Mouse (Mus musculus) mature B cell (primary cell): ENCODE measurements around the gene Apoc1.

ENCODE experiments used
- in situ Hi-C: fragments of 300-500 bp; cut with MboI; formaldehyde crosslinking; loops from 2 replicates; pipeline ENCODE4 v1.14.3; 2019

The Apoc1 gene

GRCm38 (mm10) chr7:19686521-19686920 is 5.9 kb downstream of the Apoc1 start:
- in situ Hi-C loops, result no loop called here

DNA sequence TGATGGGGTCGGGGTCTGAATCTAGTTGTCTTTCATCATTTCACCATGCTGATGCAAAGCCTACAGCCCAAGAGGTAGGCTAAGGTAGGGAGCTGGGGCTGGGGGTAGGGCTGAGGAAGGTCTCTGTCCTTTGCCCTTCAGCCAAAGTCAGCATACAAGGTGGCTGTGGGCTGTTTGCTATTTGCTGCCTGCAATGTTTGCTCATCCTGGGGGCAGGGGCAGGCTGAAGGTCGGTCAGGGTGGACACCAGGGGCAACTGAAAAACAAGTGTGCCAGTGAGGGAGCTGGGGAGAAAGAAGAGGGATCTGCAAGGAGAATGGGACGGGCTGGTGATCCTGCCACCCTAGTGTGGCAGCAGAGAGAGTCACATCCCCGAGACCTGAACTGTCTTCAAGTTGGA is 7.1 kb downstream of the Apoc1 start:
- in situ Hi-C loops, result no loop called here

DNA sequence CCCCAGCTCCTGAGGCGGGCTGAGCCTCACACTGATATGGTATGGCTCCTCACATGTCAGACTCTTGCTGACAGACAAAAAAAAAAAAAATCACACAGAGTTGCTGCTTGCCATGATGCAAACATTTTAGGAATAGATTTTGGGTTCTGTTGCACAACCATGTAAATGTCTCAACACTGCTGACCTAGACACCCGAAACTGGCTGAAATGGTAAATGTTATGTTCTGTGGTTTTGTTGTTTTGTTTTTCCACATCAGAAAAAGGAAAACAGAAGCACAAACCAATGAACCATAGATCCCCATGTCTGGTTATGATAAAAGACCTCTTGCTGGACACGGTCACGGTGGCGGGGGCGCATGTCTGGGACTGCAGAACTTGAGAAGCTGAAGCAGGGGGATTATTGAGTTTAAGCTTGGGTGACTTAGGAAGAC is 8.7 kb downstream of the Apoc1 start:
- in situ Hi-C loops, result no loop called here

DNA sequence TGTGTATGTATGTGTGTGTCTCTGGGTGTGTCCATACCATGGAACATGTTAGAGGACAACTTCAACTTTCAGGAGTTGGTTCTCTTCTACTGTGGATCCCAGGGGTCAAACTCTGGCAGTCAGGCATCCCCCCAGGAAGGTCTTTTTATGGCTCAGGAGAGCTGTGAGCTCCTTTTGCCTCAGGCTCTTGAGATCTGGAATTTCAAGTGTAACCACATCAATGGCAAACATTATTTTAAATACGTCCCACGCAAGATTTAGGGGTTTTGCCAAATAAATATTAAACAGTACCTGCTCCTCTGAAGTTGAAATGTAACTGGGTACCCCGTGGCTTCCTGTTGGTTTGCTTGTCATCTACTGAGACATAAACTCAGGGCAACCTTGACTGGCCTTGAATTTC is 9.5 kb downstream of the Apoc1 start:
- in situ Hi-C loops, result no loop called here

DNA sequence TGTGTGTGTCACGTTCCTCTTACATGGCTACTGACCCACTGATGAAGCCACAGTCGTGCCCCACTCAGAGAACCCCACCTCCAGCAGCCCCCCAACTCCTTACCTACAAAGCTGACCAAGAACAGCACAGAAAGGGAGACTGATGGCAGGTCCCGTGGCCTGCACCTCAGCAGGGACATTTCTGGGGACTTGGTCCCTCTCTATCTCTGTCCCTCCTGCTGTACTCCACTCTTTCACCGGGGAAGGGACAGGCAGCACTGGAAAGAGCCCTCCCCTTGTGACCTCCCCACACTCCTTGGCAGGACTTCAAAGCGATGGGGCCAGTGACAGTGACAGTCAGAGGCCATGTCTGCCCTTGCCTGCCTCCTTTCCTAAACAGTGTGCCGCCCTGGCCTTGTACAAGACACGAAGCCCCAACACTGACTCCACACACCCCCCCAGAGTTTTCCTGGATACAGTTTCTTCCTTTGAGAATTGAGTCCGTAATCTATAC is 11.2 kb downstream of the Apoc1 start, which contains the start of the genes Gm44805 and Apoc4:
Gene Gm44805 (minus strand): TSS at position 222 of the 493 bp plus-strand sequence.
Gene Apoc4 (minus strand): TSS at position 278 of the 493 bp plus-strand sequence.
- in situ Hi-C loops, result no loop called here

DNA sequence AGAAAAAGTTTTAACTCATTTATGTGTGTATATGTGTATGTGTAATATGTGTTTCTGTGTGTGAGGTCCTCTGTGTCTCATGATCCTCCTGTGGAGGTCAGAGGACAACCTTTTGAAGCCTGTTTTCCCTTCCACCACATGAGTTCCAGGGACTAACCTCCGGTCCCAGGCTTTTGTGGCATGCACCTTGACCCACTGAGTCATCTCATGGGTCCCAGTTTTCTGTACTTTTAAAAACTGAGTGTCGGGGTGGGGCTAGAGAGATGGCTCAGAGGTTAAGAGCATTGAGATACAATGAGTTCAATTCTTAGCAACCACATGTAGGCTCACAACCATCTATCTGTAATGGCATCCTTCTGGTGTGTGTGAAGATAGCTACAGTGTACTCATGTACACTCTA is 11.8 kb downstream of the Apoc1 start:
- in situ Hi-C loops, result no loop called here

GRCm38 (mm10) chr7:19678901-19679300 is 13.6 kb downstream of the Apoc1 start:
- in situ Hi-C loops, result no loop called here

- in situ Hi-C loops, result no loop called here
Measured at GRCm38 (mm10) chr7:19677872-19678271, 14.6 kb downstream of the Apoc1 start, which contains the start of gene Apoc2. TSS of gene Apoc2 (minus strand) at chr7:19677941.

DNA sequence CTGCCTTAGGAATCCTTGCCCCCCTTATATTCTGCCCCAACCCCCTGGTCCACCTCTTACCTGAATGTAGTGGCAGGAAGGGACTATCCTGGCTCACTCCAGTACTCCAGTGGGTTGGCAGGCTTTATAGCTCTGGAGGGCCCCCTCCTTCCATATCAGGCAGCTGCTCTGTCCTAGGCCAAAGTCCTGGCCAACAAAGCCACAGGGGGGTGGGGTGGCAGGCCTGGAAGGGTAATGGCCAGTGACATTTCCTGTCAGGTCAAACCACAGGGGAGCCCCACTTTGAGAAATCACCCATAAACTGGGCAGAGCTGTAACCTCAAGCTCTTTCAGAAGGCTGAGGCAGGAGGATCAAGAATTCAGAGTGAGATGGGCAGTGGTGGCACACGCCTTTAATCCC is 15.8 kb downstream of the Apoc1 start:
- in situ Hi-C loops, result no loop called here

- in situ Hi-C loops, result no loop called here
Measured at GRCm38 (mm10) chr7:19675824-19676223, 16.6 kb downstream of the Apoc1 start.

DNA sequence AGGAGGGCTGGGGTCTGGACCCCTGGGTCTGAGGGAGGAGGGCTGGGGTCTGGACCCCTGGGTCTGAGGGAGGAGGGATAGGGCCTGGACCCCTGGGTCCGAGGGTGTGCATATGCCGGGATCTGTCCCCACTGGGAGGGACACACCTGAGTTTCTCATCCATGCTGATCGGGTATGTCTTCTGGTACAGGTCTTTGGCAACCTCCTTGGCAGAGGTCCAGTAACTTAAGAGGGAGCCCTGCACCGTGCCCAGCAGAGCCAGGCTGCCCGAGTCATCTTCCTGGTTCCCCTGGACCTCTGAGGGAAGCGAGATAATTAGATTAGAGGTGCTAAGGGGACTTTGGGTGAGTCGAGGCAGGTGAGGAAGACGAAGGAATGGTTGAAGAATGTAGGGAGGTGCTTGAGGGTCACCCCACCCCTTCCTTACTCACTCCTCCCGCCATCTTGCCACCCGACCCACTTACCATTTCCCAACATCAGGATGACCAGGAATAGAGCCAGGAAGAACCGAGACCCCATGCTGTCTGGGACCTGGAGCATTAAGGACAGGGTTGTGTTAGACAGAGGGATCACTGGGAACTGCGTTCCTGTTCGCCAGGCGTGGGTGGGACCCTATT is 19.3 kb downstream of the Apoc1 start:
- in situ Hi-C loops, result no loop called here

GRCm38 (mm10) chr7:19671511-19671910 is 20.9 kb downstream of the Apoc1 start:
- in situ Hi-C loops, result no loop called here

- in situ Hi-C loops, result loop anchor here (5.0 kb wide), 1 partner anchor 43 kb away; no protein-coding TSS in a partner anchor
Measured at GRCm38 (mm10) chr7:19668947-19669721, 23.3 kb downstream of the Apoc1 start.

DNA sequence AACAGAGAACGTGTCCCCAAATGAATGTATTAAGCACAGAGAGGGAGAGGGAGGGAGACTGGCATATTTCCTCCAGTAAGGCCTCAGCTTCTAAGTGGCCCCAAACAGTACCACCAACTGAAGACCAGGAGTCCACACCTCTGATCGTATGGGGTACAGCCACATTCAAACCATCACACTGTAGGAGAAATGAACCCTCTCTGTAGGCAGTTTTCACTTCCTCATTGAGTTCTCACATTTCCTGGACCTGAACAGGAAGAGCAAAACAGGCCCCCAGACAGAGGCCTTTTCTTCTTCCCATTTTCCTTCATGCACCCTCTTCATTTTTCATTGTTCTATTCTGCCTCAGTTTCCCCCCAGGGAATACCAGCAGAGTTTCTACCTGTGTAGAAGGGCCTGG is 25.0 kb downstream of the Apoc1 start:
- in situ Hi-C loops, result loop anchor here (5.0 kb wide), 1 partner anchor 45 kb away; no protein-coding TSS in a partner anchor

- in situ Hi-C loops, result loop anchor here (5.0 kb wide), 1 partner anchor 46 kb away; no protein-coding TSS in a partner anchor
Measured at GRCm38 (mm10) chr7:19666750-19667149, 25.7 kb downstream of the Apoc1 start.

GRCm38 (mm10) chr7:19664955-19665841 is 27.3 kb downstream of the Apoc1 start, which contains the start of gene Clptm1:
TSS of gene Clptm1 (minus strand) at chr7:19665033.
- in situ Hi-C loops, result loop anchor here (5.0 kb wide), 2 partner anchors 47 to 48 kb away; no protein-coding TSS in a partner anchor

DNA sequence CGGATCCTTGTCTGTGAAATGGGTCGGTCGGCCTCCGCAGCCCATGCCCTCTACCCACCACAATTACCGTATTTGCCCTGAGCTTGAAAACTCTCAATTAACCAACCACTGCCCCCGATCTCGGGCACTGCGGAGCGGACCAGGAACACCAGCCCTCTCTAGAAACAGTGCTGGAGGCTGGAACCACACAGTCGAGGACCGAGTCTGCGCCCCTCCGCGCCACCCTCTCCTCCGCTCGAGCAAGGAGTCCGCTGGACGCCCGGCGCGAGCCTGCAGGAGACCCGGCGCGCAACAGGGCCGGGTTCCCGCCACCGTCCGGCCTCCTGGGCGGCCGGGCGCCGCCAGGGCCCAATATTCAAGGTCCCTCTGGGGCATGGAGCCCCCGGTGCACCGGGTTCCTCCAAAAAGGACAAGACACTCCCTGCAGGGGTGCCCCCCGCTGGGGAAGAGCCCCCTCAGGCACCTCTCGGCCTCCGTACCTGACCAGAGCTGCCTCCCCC is 28.0 kb downstream of the Apoc1 start:
- in situ Hi-C loops, result loop anchor here (5.0 kb wide), 1 partner anchor 47 kb away; no protein-coding TSS in a partner anchor

DNA sequence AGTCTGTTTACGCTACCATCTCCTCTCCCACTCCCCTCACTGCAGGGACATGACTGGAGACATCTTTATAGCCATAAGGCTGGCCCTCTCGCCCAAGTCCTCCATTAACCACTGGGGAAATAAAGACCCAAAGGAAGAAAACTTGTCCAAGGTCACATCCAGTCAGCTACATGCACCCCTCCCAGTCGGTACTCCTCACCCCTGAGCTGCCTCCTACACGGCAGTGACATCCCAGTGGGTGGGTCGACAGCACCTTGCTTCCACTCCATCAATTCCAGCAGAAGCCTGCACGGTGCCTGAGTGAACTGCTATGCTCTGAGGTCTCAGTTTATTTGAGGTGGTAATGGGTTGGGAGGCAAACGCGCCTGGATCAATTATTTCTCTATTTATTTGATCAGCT is 28.5 kb downstream of the Apoc1 start:
- in situ Hi-C loops, result loop anchor here (5.0 kb wide), 1 partner anchor 47 kb away; no protein-coding TSS in a partner anchor

DNA sequence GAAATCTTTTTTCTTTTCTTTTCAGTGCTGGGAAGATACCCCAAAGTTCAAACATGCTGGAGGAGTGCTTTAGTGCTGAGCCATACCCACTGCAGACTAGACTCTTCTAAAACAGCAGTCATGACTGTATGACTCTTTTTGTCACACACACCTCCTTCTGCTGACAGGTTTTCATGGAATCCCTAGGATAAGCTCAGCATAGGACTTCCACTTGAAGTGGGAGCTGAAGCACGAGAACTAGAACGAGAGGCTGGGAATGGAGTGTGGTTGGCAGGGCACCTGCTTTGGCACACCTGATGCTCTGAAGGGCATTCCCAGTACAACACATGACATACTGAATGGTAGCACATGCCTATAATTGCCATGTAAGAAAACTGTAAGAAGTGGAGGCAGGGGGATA is 39.8 kb downstream of the Apoc1 start:
- in situ Hi-C loops, result no loop called here

DNA sequence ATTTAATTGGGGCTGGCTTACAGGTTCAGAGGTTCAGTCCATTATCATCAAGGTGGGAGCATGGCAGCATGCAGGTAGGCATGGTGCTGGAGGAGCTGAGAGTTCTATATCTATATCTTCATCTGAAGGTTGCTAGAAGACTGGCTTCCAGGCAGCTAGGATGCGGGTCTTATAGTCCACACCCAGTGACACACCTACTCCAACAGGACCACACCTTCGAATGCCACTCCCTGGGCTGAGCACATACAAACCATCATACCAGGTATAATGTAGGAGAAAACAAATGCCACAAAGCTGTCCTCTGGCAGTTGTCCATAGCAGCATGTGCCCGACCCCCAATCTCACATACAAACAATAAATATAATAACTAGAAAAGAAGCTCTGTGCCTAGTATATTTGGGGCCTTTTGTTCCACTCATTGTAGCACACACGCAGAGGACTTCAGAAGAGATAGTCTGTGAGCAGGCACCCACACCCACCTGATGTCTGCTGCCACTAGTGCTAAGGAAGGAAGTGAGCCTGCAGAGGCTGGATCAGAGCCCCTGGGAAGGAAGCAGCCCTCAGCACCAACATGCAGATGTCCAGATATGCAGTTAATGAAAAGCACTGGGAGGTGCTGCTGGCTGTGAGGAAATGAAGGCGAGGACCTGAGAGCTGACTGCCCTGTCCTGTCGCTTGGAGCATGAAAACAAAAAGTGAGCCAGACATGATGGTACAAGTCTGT is 41.2 kb downstream of the Apoc1 start:
- in situ Hi-C loops, result no loop called here

DNA sequence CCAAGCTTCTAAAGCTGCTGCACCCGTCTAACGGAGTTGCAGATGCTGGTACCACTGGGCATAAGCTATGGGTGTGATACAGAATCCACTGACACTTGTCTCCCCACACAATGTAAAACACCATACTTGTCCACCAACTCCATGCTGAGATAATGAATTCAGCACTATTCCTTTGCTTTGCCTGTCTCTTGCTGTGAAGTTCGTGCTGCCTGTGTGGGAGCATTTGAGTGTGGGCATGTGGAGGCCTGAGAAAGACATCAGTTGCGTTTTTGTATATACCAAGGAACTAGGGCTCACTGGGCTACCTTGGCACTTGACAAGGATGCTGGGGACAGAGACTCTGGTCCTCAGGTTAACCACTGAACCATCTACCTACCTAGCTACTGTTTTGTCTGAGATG is 51.2 kb downstream of the Apoc1 start:
- in situ Hi-C loops, result no loop called here
